Mouse (Mus musculus): Measurements from ENCODE around the gene Gpn3.
A peak's percentile ranks its signal among the peaks of the same experiment; 100 is the strongest.

The Gpn3 gene

GRCm38 (mm10) chr5:122371591-122372191, at the start of gene Gpn3:
Gpn3 (plus strand) TSS chr5:122371876.
- peak; percentile 24 for DNase-seq (ENCODE audit: low spot score)

GRCm38 (mm10) chr5:122323523-122323922, 48.2 kb upstream of the Gpn3 start:
- DNase-seq (ENCODE audit: low spot score): no peak

- DNase-seq (ENCODE audit: low spot score): peak; percentile 28
These were observed 46.9 kb upstream of the Gpn3 start for GRCm38 (mm10) chr5:122324608-122325431.

GRCm38 (mm10) chr5:122325477-122325876, 46.2 kb upstream of the Gpn3 start:
- no peak for DNase-seq (ENCODE audit: low spot score)

- no peak for DNase-seq (ENCODE audit: low spot score)
These were observed 44.4 kb upstream of the Gpn3 start for GRCm38 (mm10) chr5:122327283-122327682.

GRCm38 (mm10) chr5:122330269-122330668, 41.4 kb upstream of the Gpn3 start:
- DNase-seq (ENCODE audit: low spot score): no peak

- DNase-seq (ENCODE audit: low spot score): no peak
These were observed 37.0 kb upstream of the Gpn3 start for GRCm38 (mm10) chr5:122334682-122335081.

- no peak for DNase-seq (ENCODE audit: low spot score)
These were observed 35.0 kb upstream of the Gpn3 start for GRCm38 (mm10) chr5:122336554-122337294.

- no peak for DNase-seq (ENCODE audit: low spot score)
These were observed 28.8 kb upstream of the Gpn3 start for GRCm38 (mm10) chr5:122342874-122343273.

GRCm38 (mm10) chr5:122343768-122344167, 27.9 kb upstream of the Gpn3 start:
- DNase-seq (ENCODE audit: low spot score): no peak

GRCm38 (mm10) chr5:122344260-122344659, 27.4 kb upstream of the Gpn3 start:
- DNase-seq (ENCODE audit: low spot score): peak; percentile 73

GRCm38 (mm10) chr5:122345777-122346176, 25.9 kb upstream of the Gpn3 start:
- DNase-seq (ENCODE audit: low spot score): no peak

- peak; percentile 99 for DNase-seq (ENCODE audit: low spot score)
These were observed 17.7 kb upstream of the Gpn3 start, which contains the start of the genes Rad9b and Vps29 for GRCm38 (mm10) chr5:122353807-122354491. Rad9b (minus strand) TSS chr5:122354233. Vps29 (plus strand) TSS chr5:122354369.

- no peak for DNase-seq (ENCODE audit: low spot score)
These were observed 17.1 kb upstream of the Gpn3 start for GRCm38 (mm10) chr5:122354492-122355067.

- peak; percentile 99 for DNase-seq (ENCODE audit: low spot score)
These were observed 605 bp downstream of the Gpn3 start, which contains the start of gene Fam216a for GRCm38 (mm10) chr5:122372192-122372769. Fam216a (minus strand) TSS chr5:122372364.

GRCm38 (mm10) chr5:122372878-122373277, 1.2 kb downstream of the Gpn3 start:
- DNase-seq (ENCODE audit: low spot score): no peak

GRCm38 (mm10) chr5:122377101-122377833, 5.6 kb downstream of the Gpn3 start:
- no peak for DNase-seq (ENCODE audit: low spot score)

GRCm38 (mm10) chr5:122378171-122378570, 6.5 kb downstream of the Gpn3 start:
- DNase-seq (ENCODE audit: low spot score): no peak

GRCm38 (mm10) chr5:122379374-122380155, 7.9 kb downstream of the Gpn3 start:
- DNase-seq (ENCODE audit: low spot score): peak; percentile 70

- DNase-seq (ENCODE audit: low spot score): no peak
These were observed 18.3 kb downstream of the Gpn3 start for GRCm38 (mm10) chr5:122390006-122390405.
